Mouse (Mus musculus) limb, embryonic 10.5 days (tissue): ENCODE data around the gene Rgsl1. TPM values are rescaled to one million over a fixed set of nuclear protein-coding genes. Genes with fewer than 3 reads are reported as not detected.
"Not testable (repeated sequence)": the region's sequence is repeated elsewhere in the genome, so short reads cannot be mapped to it uniquely, and the experiment has no call there.

Source experiments
- DNase-seq: peaks from one replicate; pipeline ENCODE4 v3.0.0-alpha.2; 2017; ENCODE audit warnings: low spot score
- H3K27ac ChIP-seq: fragments of 300-500 bp; sonication (generic); 2 replicates; pipeline ENCODE4 v1.5.1; 2016; ENCODE audit warnings: mild to moderate bottlenecking
- H3K27me3 ChIP-seq: fragments of 300-500 bp; sonication (generic); 2 replicates; pipeline ENCODE4 v1.6.1; 2016; ENCODE audit warnings: low read depth, mild to moderate bottlenecking; ENCODE audit not compliant: poor library complexity, severe bottlenecking
- H3K36me3 ChIP-seq: fragments of 300-500 bp; sonication (generic); 2 replicates; pipeline ENCODE4 v1.6.1; 2016; ENCODE audit warnings: mild to moderate bottlenecking, moderate library complexity
- H3K4me1 ChIP-seq: fragments of 300-500 bp; sonication (generic); 2 replicates; pipeline ENCODE4 v1.6.1; 2016
- H3K4me3 ChIP-seq: fragments of 300-500 bp; sonication (generic); 2 replicates; pipeline ENCODE4 v1.5.1; 2016; ENCODE audit warnings: mild to moderate bottlenecking, moderate library complexity
- H3K9me3 ChIP-seq: fragments of 300-500 bp; sonication (generic); replicated peaks from 2 replicates; pipeline ENCODE4 v1.6.1; 2016; ENCODE audit warnings: mild to moderate bottlenecking
- WGBS: fragments of 180-500 bp; shearing (Covaris S2); methylation state at CpG from one replicate; pipeline ENCODE4 v1.1.7; 2016; 5-methylcytosine and 5-hydroxymethylcytosine counted together
- polyA plus RNA-seq: library from polyadenylated mRNA; unstranded; fragments of >200 nt; fragmentation: Nextera tagmentation; extraction: Ambion mirVana; gene quantifications from 2 replicates; pipeline ENCODE4 v1.2.1, GENCODE M21; 2016

The Rgsl1 gene
- polyA plus RNA-seq, 1 experiment from 2014 or later: not detected

DNA sequence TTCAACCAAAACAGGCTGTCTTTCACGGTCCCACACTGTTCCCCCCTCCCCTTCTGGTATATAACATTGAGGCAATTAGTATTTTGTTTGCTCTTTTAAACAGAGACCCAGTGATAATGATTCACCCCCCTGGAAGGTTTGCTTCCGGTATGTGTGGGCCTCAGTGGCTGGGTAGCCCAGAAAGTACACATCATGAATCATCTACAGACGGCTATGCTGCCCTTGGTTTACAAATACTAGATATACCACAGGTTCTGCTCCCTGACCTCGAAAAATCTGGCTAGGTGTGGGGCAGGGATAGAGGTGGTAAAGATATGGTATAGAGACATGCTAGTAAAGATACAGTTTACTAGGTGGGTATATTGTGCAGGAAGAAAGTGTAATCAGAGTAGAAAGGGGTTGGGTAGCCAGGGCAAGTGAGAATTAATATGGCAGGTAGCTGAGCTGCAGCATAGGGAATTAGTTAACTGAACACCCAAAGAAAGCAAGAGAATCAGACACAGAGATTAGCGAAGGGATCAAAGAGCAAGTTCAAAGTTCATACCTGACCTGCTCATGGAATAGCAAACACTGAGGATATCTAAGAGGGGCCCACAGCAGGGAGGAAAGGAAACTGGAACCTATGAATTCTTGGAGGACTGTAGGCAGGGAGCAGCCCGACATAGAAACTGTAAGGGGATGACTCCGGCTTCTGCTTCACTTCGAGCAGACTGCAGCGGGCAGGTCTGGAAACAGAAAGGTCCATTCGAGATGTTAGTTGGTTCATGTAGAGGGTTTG, 73.8 kb downstream of the Rgsl1 start:
- 83% methylated on average over 10 of the region's 10 CpGs for WGBS

DNA sequence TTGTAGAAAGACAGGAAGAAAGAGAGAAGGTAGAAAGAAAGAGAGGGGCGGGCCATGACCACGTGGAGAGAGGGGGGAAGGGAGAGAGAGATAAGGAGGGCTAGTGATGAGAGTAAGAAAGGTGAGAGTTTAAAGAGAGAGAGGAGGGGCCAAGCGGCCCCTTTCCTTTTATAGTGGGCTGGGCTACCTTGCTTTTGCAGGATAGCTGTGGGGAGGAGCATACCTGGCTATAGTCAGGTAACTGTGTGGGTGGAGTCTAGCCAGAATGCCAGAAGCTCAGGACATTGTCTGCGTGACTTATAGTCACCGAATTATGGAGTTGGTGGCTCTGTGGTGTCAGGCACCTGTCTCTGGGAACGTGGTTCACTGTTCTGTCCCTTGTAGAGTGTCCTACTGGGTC, 74.4 kb downstream of the Rgsl1 start:
- not testable (repeated sequence) for H3K4me3 ChIP-seq, H3K9me3 ChIP-seq, H3K36me3 ChIP-seq, DNase-seq, H3K27ac ChIP-seq, H3K4me1 ChIP-seq, H3K27me3 ChIP-seq
- WGBS: 63% methylated on average over 6 of the region's 6 CpGs

More for the DNA sequence above, 73.8 kb downstream of the Rgsl1 start:
- no peaks in the 10 kb centered on the region for H3K36me3 ChIP-seq
- no peak overlapping the region for H3K4me3 ChIP-seq
- H3K4me1 ChIP-seq: no peaks in the 10 kb centered on the region
- no peak for DNase-seq
- no peaks in the 10 kb centered on the region for H3K9me3 ChIP-seq
- H3K27ac ChIP-seq: no peak overlapping the region
- no peaks in the 10 kb centered on the region for H3K27me3 ChIP-seq

DNA sequence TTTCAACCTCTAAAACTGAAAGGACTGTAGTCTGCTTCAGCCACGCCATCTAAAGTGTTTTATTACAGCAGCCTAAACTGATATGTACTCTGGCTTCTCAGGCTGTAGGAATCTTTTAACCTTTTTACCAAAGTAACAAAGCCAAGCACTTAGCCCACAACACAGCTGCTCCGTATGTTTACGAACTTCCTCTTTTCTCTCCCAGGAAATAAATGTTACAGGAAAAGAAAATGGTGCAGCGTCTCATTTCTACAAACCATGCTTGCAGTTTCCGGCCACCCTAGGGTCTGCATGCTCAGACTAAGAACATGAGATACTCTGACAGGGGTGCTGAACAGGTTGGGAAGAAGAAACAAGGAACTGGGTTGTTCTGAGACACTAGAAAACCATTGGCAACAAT, 75.5 kb downstream of the Rgsl1 start:
- no peak for DNase-seq
- H3K4me1 ChIP-seq: no peaks in the 10 kb centered on the region
- H3K27ac ChIP-seq: no peak overlapping the region
- H3K9me3 ChIP-seq: no peaks in the 10 kb centered on the region
- WGBS: 85% methylated on average over 5 of the region's 5 CpGs
- no peak overlapping the region for H3K4me3 ChIP-seq
- no peaks in the 10 kb centered on the region for H3K27me3 ChIP-seq
- no peaks in the 10 kb centered on the region for H3K36me3 ChIP-seq

DNA sequence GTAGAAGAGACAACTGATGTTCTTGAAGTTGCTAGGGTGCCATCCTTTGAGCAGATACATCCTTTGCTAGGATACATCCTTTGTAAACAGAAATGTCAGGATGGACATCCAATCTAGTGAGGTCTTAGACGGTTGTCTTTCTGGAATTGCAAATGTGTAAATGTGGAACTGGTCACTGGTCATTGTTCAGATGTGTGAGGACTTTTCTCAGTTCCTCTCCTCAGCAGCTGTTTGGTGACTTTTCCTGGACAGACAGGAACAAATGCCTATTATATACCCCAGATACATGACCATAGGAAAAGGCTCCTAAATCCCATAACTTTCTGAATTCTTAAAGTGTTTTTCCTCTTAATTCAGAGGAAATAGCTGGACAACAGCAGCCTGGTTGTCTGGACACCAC, 76.7 kb downstream of the Rgsl1 start:
- H3K4me1 ChIP-seq: no peaks in the 10 kb centered on the region
- WGBS: 82% methylated on average over 1 of the region's 1 CpGs
- H3K36me3 ChIP-seq: no peaks in the 10 kb centered on the region
- H3K4me3 ChIP-seq: no peak overlapping the region
- no peak for DNase-seq
- H3K27ac ChIP-seq: no peak overlapping the region
- H3K27me3 ChIP-seq: no peaks in the 10 kb centered on the region
- H3K9me3 ChIP-seq: no peaks in the 10 kb centered on the region

DNA sequence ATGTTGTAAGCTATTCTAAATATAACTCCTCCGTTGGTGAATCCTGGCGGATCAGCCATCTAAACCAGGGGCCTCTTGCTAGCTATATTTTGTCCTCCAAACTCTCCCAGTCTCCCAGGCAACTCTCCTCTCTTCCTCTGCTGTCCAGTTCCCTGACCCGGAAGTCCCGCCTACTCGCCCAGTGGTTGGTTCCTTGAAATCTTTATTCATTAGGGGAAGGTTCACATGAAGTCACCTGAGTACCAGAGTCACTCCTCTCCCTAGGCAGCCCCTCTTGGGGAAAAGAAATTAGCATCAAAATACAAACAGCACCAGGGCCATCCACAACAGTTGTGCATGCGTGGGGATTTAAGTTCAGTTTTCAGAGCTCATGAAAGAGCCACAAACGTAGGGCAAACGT, 77.6 kb downstream of the Rgsl1 start:
- H3K27me3 ChIP-seq: no peaks in the 10 kb centered on the region
- H3K4me3 ChIP-seq: no peak overlapping the region
- no peaks in the 10 kb centered on the region for H3K4me1 ChIP-seq
- DNase-seq: no peak
- H3K9me3 ChIP-seq: no peaks in the 10 kb centered on the region
- 56% methylated on average over 8 of the region's 8 CpGs for WGBS
- no peak overlapping the region for H3K27ac ChIP-seq
- no peaks in the 10 kb centered on the region for H3K36me3 ChIP-seq

DNA sequence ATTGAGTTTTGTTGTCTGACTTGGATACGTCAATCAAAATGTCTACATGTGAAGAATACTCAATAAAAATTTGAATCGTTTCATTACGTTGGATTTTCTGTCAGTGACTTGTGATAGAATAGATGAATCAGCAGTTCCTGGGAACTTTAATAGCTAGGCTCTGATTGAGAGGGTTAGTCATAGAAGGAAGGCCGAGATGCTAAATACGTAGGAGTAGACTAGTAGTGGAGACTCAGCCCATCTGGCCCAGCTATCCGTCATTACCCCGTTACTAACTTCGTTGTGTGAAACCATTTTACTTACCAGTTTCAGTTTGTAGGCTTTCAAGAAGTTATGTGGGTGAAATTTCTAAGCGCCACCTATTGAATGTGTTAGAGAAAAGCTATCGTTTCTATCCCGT, 79.8 kb downstream of the Rgsl1 start:
- no peaks in the 10 kb centered on the region for H3K9me3 ChIP-seq
- H3K4me1 ChIP-seq: no peaks in the 10 kb centered on the region
- H3K27ac ChIP-seq: no peak overlapping the region
- no peaks in the 10 kb centered on the region for H3K27me3 ChIP-seq
- H3K4me3 ChIP-seq: no peak overlapping the region
- H3K36me3 ChIP-seq: no peaks in the 10 kb centered on the region
- WGBS: 91% methylated on average over 11 of the region's 11 CpGs
- no peak for DNase-seq

DNA sequence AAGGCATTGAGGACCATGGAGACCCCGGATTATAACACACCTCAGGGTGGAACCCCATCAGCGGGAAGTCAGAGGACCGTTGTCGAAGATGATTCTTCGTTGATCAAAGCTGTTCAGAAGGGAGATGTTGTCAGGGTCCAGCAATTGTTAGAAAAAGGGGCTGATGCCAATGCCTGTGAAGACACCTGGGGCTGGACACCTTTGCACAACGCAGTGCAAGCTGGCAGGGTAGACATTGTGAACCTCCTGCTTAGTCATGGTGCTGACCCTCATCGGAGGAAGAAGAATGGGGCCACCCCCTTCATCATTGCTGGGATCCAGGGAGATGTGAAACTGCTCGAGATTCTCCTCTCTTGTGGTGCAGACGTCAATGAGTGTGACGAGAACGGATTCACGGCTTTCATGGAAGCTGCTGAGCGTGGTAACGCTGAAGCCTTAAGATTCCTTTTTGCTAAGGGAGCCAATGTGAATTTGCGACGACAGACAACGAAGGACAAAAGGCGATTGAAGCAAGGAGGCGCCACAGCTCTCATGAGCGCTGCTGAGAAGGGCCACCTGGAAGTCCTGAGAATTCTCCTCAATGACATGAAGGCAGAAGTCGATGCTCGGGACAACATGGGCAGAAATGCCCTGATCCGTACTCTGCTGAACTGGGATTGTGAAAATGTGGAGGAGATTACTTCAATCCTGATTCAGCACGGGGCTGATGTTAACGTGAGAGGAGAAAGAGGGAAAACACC, 90.0 kb downstream of the Rgsl1 start:
- no peak for DNase-seq
- Histone ChIP-seq H3K9me3 (no peaks in the 10 kb centered on the region), H3K27ac (no peak overlapping the region), H3K4me3 (no peak overlapping the region), H3K36me3 (no peaks in the 10 kb centered on the region), H3K27me3 (0 out of 2 replicates have a peak, but pooled peaks cover 6% of the 10 kb centered on the region), H3K4me1 (peaks cover 17% of the 10 kb centered on the region)
- 76% methylated on average over 25 of the region's 25 CpGs for WGBS

DNA sequence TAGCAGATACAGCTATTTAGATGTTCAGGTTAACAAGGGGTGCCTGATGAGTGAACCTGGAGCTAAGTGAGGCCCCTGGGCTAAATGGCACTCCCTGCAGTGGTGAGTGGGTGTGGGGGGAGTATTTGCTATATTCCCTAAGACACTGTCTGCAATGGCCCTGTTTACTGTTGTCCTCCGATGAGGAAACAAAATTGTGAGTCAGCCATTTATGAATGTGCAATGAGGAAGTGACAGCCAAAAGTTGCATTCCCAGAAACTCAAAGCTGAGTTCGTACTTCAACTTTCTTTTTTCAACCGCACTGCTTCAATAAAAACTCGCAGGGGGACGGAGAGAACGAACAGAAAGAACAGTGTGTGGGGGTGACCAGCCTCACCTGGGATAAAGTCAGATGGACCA, 91.4 kb downstream of the Rgsl1 start:
- Histone ChIP-seq H3K9me3 (no peaks in the 10 kb centered on the region), H3K27me3 (0 out of 2 replicates have a peak, but pooled peaks cover 6% of the 10 kb centered on the region), H3K4me1 (peaks cover 22% of the 10 kb centered on the region), H3K27ac (no peak overlapping the region), H3K4me3 (no peak overlapping the region), H3K36me3 (no peaks in the 10 kb centered on the region)
- 91% methylated on average over 6 of the region's 6 CpGs for WGBS
- DNase-seq: no peak

DNA sequence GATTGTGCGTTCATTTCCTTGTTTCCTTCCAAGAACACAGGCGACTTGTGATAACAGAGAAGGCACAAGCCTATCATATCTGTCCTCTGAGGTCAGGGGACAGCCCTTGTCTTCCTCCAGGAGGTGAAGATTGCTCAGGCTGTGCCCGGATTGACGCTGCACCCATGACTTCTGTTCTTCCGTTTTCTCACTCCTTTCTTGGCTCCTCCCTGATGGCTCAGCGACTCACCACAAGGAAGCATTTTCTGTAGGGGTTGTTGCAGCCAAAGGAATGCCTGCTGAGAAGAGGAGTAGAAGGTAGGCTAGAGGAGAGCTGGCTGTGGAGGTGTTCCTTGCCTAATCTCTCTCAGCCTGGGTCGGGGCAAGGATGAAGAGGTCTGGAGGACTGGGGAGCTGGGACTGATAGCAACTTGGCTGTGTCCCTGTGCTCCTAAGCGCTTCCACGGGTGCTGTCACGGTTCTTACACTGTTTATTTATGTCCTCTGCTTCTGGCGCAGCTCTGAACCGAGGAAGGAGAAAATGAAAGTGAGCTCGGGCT, 92.1 kb downstream of the Rgsl1 start:
- Histone ChIP-seq H3K27ac (no peak overlapping the region), H3K27me3 (0 out of 2 replicates have a peak, but pooled peaks cover 6% of the 10 kb centered on the region), H3K36me3 (no peaks in the 10 kb centered on the region), H3K4me1 (peaks cover 22% of the 10 kb centered on the region), H3K4me3 (no peak overlapping the region), H3K9me3 (no peaks in the 10 kb centered on the region)
- no peak for DNase-seq
- 51% methylated on average over 13 of the region's 13 CpGs for WGBS

DNA sequence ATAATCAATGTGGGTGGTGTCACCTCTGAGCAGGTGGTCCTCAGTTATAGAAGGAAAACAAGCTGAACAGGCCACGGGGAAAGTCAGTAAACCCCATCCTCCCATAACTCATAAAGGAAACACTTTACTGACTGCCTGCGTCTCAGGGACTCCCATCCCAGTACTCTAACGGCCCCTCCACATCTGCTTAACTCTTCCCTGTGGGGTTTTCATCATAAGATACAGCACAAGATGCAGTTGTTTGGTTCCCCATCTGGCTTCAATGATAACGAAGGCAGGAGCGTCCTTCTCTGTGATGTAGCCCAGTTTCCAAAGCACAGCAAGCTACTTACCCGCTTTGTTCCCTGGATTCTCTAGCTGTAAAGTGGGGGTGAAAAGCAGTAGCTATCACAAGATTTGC, 93.9 kb downstream of the Rgsl1 start:
- H3K27me3 ChIP-seq: 0 out of 2 replicates have a peak, but pooled peaks cover 6% of the 10 kb centered on the region
- H3K36me3 ChIP-seq: no peaks in the 10 kb centered on the region
- no peaks in the 10 kb centered on the region for H3K9me3 ChIP-seq
- peak overlapping the region; percentile 93 for H3K27ac ChIP-seq
- peaks cover 22% of the 10 kb centered on the region for H3K4me1 ChIP-seq
- WGBS: 66% methylated on average over 6 of the region's 6 CpGs
- H3K4me3 ChIP-seq: peak overlapping the region; percentile 51; the same call in 1 of the 2 replicates
- no peak for DNase-seq

DNA sequence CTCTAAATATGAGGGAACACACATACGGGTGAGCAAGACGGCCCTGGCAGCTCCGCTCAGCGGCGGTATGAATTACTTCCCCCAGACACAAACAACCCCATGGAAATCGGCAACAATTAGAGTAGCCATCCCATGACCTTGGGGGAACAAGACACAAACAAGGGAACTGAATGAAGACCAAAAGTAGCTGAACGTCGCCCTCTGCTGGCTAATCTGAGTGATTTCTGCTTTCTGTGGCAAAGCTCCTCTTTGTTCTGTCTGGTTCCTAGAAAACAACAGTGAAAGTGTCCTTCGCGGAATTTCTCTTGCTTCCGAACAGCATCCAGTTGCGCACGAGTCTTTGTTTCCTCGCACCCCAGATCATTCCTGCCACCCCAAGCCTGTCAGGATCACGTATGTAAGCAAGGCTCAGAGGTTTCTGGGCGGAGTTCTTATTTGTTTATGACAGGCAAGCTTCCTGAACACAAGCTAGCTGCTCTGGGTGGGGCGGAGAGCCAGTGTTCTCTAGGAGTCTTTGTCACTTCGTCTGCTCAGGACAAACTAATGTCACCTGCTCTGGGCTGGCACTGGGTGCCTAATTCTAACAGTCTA, 94.6 kb downstream of the Rgsl1 start, which contains the start of gene Rnasel:
TSS of gene Rnasel (plus strand) at position 216 of the 591 bp plus-strand sequence.
- peak within 1 kb of the TSS; percentile 93 for H3K27ac ChIP-seq
- no peaks in the 10 kb centered on the region for H3K36me3 ChIP-seq
- 5% methylated on average over 18 of the region's 18 CpGs for WGBS
- no peaks in the 10 kb centered on the region for H3K9me3 ChIP-seq
- H3K4me3 ChIP-seq: peak within 1 kb of the TSS; percentile 51
- H3K4me1 ChIP-seq: peaks cover 22% of the 10 kb centered on the region
- H3K27me3 ChIP-seq: 0 out of 2 replicates have a peak, but pooled peaks cover 4% of the 10 kb centered on the region
- DNase-seq: peak; percentile 86

DNA sequence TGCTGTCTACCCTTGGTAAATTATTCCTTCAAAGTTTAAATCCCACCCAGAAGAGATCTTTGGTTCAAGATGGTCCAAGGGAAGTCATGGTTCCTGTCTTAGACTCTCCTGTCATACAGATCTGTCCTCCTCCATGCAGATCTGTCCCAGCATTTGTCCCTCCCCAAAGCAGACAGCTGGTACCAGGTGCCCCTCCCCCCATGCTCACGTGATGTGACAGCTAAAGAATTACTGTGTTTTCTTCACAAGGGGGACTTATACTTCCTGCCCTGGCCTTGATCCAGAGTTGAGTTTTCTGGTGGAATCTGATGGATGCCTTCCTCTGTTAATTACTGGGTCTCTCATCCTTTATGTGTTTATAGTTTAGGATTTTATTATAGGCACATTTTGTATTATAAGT, 95.4 kb downstream of the Rgsl1 start:
- no peaks in the 10 kb centered on the region for H3K9me3 ChIP-seq
- WGBS: 12% methylated on average over 1 of the region's 1 CpGs
- DNase-seq: peak; percentile 57

More for the DNA sequence above, 95.4 kb downstream of the Rgsl1 start:
- Histone ChIP-seq H3K27ac (peak overlapping the region; percentile 93), H3K36me3 (0 out of 2 replicates have a peak, but pooled peaks cover 5% of the 10 kb centered on the region), H3K27me3 (0 out of 2 replicates have a peak, but pooled peaks cover 6% of the 10 kb centered on the region), H3K4me3 (no peak overlapping the region; the same call in 1 of the 2 replicates), H3K4me1 (peaks cover 22% of the 10 kb centered on the region)
